ENCODE assay signal across 12 mouse cellular contexts in genomic region chr12:75649058-75649705, GRCm38 (mm10). TPM values are rescaled to one million over a fixed set of nuclear protein-coding genes. Genes with fewer than 3 reads are reported as not detected.
A peak's percentile ranks its signal among the peaks of the same experiment; 100 is the strongest.
DNase-seq lines count a peak whose midpoint lies in the region; ATAC-seq and TF ChIP-seq lines count a peak whose summit lies in the region.
"Had no signal": no experiment of that assay in that cellular context is flagged by ENCODE, and none has a peak within 500 bp of the region (broad histone marks: within the 10 kb centered on the region; RNA-seq: fewer than 3 reads in every experiment).

No protein-coding gene starts in this region.

- peak; percentile 13 for DNase-seq in left cerebral cortex, adult 11 months (ENCODE audit: low spot score)
- DNase-seq in left cerebral cortex, postnatal 4 days, result no peak
- peak; percentile 61 for DNase-seq in brain, embryonic 18.5 days (ENCODE audit: low read depth, low spot score)
- peak; percentile 60 for DNase-seq in forebrain, postnatal 0 days
- DNase-seq in thymus, postnatal 14 days, result no peak
- no peak for DNase-seq in urinary bladder, postnatal 36 days (ENCODE audit: low spot score in 2 of 2)
- no peak for DNase-seq in lung, postnatal 14 days
- DNase-seq: gastrocnemius, postnatal 10 days had no signal

- H3K4me3 ChIP-seq in forebrain, postnatal 0 days (ENCODE audit: low read depth, low read length), result no peak overlapping the region
- no peak overlapping the region for H3K4me3 ChIP-seq in midbrain, embryonic 12.5 days
- H3K4me3 ChIP-seq: embryonic facial prominence, embryonic 13.5 days; limb, embryonic 15.5 days; megakaryocyte, embryonic 14.5 days had no signal

- H3K27me3 ChIP-seq in forebrain, postnatal 0 days (ENCODE audit: insufficient read depth, low read length), result no peaks in the 10 kb centered on the region
- no peaks in the 10 kb centered on the region for H3K27me3 ChIP-seq in midbrain, embryonic 12.5 days
- H3K27me3 ChIP-seq: embryonic facial prominence, embryonic 13.5 days; limb, embryonic 15.5 days; megakaryocyte, embryonic 14.5 days had no signal

- no peaks in the 10 kb centered on the region for H3K9me3 ChIP-seq in forebrain, postnatal 0 days (ENCODE audit: low read length)
- H3K9me3 ChIP-seq in midbrain, embryonic 12.5 days, result 0 out of 2 replicates have a peak, but pooled peaks cover 2% of the 10 kb centered on the region
- H3K9me3 ChIP-seq: embryonic facial prominence, embryonic 13.5 days; limb, embryonic 15.5 days had no signal

- H3K9ac ChIP-seq in forebrain, postnatal 0 days, result no peak overlapping the region
- H3K9ac ChIP-seq in midbrain, embryonic 12.5 days (replicated peaks), result no peak overlapping the region
- H3K9ac ChIP-seq: embryonic facial prominence, embryonic 13.5 days; limb, embryonic 15.5 days had no signal

- 31% methylated on average over 12 of the region's 12 CpGs for WGBS in forebrain, postnatal 0 days
- 42% methylated on average over 12 of the region's 12 CpGs for WGBS in midbrain, embryonic 12.5 days

- peak overlapping the region; percentile 2; the same call in 1 of the 2 replicates for H3K27ac ChIP-seq in forebrain, postnatal 0 days (ENCODE audit: low read depth, low read length)
- no peak overlapping the region; the same call in 1 of the 2 replicates for H3K27ac ChIP-seq in midbrain, embryonic 12.5 days (replicated peaks)
- H3K27ac ChIP-seq: embryonic facial prominence, embryonic 13.5 days; limb, embryonic 15.5 days had no signal

- no peaks in the 10 kb centered on the region for H3K36me3 ChIP-seq in forebrain, postnatal 0 days (ENCODE audit: insufficient read depth)
- H3K36me3 ChIP-seq in midbrain, embryonic 12.5 days, result no peaks in the 10 kb centered on the region
- H3K36me3 ChIP-seq: embryonic facial prominence, embryonic 13.5 days; limb, embryonic 15.5 days had no signal

- peaks cover 4% of the 10 kb centered on the region; the same call in 1 of the 2 replicates for H3K4me1 ChIP-seq in forebrain, postnatal 0 days (ENCODE audit: insufficient read depth)
- peaks cover 10% of the 10 kb centered on the region; the same call in 1 of the 2 replicates for H3K4me1 ChIP-seq in midbrain, embryonic 12.5 days
- H3K4me1 ChIP-seq: embryonic facial prominence, embryonic 13.5 days had no signal

- TF ChIP-seq CTCF in forebrain, postnatal 0 days (IDR thresholded peaks at IDR 0.05; ENCODE audit: low read depth), result no peak

- intact Hi-C loops in left cerebral cortex, postnatal 4 days (cut with DNase I), result no loop called here

- ATAC-seq in forebrain, postnatal 0 days, result peak; percentile 95
- ATAC-seq in midbrain, embryonic 12.5 days (ENCODE audit: low FRiP score, low read depth), result peak; percentile 84

- H3K4me2 ChIP-seq in forebrain, postnatal 0 days (ENCODE audit: low read depth), result no peak overlapping the region
- no peak overlapping the region for H3K4me2 ChIP-seq in midbrain, embryonic 12.5 days (replicated peaks)
- H3K4me2 ChIP-seq: embryonic facial prominence, embryonic 13.5 days; limb, embryonic 15.5 days had no signal

RNA-seq across cellular contexts. Expression of gene Wdr89, which starts 20.2 kb away (rescaled TPM):
- total RNA-seq in left cerebral cortex, postnatal 4 days (2021), result 1 to 10 TPM; 4.0 to 4.4 TPM
- total RNA-seq in forebrain, postnatal 0 days (2014; rRNA removed), result 3.8 and 4.8 TPM in 2 replicates
- 3.1 and 4.9 TPM in 2 replicates for polyA plus RNA-seq in forebrain, postnatal 0 days (2015; fragmentation: Nextera tagmentation; extraction: Ambion mirVana)
- 8.4 and 9.4 TPM in 2 replicates for polyA plus RNA-seq in midbrain, embryonic 12.5 days (2016; fragmentation: Nextera tagmentation; extraction: Ambion mirVana)

RNA-seq across cellular contexts. Expression of gene Ppp2r5e, which starts 53.1 kb away (rescaled TPM):
- total RNA-seq in left cerebral cortex, postnatal 4 days (2021), result 10 to 100 TPM; 93.4 to 94.3 TPM
- total RNA-seq in forebrain, postnatal 0 days (2014; rRNA removed), result 35.4 and 50.8 TPM in 2 replicates
- polyA plus RNA-seq in forebrain, postnatal 0 days (2015; fragmentation: Nextera tagmentation; extraction: Ambion mirVana), result 22.7 and 26.7 TPM in 2 replicates
- 25.3 and 29.1 TPM in 2 replicates for polyA plus RNA-seq in midbrain, embryonic 12.5 days (2016; fragmentation: Nextera tagmentation; extraction: Ambion mirVana)

Comparison
In these comparisons a context has a peak if more than half of its experiments do, and no peak if none do; other contexts are left out.
1. DNase-seq: peak in left cerebral cortex, adult 11 months (single experiment), brain, embryonic 18.5 days (single experiment) and forebrain, postnatal 0 days (single experiment); none in left cerebral cortex, postnatal 4 days (single experiment), thymus, postnatal 14 days (single experiment), urinary bladder, postnatal 36 days (0 of 2) and lung, postnatal 14 days (single experiment).